Mouse (Mus musculus) embryonic facial prominence, embryonic 11.5 days (tissue): ENCODE measurements around the gene Eml2. TPM values are rescaled to one million over a fixed set of nuclear protein-coding genes. Genes with fewer than 3 reads are reported as not detected.
A peak's percentile ranks its signal among the peaks of the same experiment; 100 is the strongest.

Experiments used
- ATAC-seq: fragments of 200-750 bp; cut with Nextera tagmentation; replicated peaks from 2 replicates; pipeline ENCODE4 v1.8.0; 2017; ENCODE audit warnings: low read depth; ENCODE audit not compliant: insufficient number of reproducible peaks, low FRiP score, low TSS enrichment
- DNase-seq: peaks from one replicate; pipeline ENCODE4 v3.0.0-alpha.2; 2015; ENCODE audit warnings: low spot score
- H3K27ac ChIP-seq: fragments of 300-500 bp; sonication (generic); replicated peaks from 2 replicates; pipeline ENCODE4 v1.5.1; 2014; ENCODE audit warnings: mild to moderate bottlenecking, low read depth, low read length, control low read depth
- H3K27me3 ChIP-seq: fragments of 300-500 bp; sonication (generic); 2 replicates; pipeline ENCODE4 v1.6.1; 2014; ENCODE audit warnings: mild to moderate bottlenecking, low read length, moderate library complexity, mixed read lengths; ENCODE audit not compliant: control insufficient read depth, insufficient read depth
- H3K36me3 ChIP-seq: fragments of 300-500 bp; sonication (generic); replicated peaks from 2 replicates; pipeline ENCODE4 v1.6.1; 2014; ENCODE audit warnings: low read depth, mild to moderate bottlenecking, low read length, moderate library complexity, mixed read lengths; ENCODE audit not compliant: control insufficient read depth, insufficient read depth
- H3K4me1 ChIP-seq: fragments of 300-500 bp; sonication (generic); 2 replicates; pipeline ENCODE4 v1.6.1; 2014; ENCODE audit warnings: low read length, mixed read lengths; ENCODE audit not compliant: control insufficient read depth, insufficient read depth
- H3K4me2 ChIP-seq: fragments of 300-500 bp; sonication (generic); 2 replicates; pipeline ENCODE4 v1.6.1; 2014; ENCODE audit warnings: low read depth, mild to moderate bottlenecking, control low read depth, low read length, moderate library complexity
- H3K4me3 ChIP-seq: fragments of 300-500 bp; sonication (generic); 2 replicates; pipeline ENCODE4 v1.5.1; 2014; ENCODE audit warnings: low read depth, low read length, control low read depth
- H3K9ac ChIP-seq: fragments of 300-500 bp; sonication (generic); replicated peaks from 2 replicates; pipeline ENCODE4 v1.6.1; 2014; ENCODE audit warnings: mild to moderate bottlenecking, control low read depth, low read length
- H3K9me3 ChIP-seq: fragments of 300-500 bp; sonication (generic); replicated peaks from 2 replicates; pipeline ENCODE4 v1.6.1; 2016; ENCODE audit warnings: mild to moderate bottlenecking, low read length, inconsistent platforms, mixed read lengths; ENCODE audit not compliant: control insufficient read depth
- WGBS: fragments of 180-500 bp; shearing (Covaris S2); extraction: QIAGEN DNeasy Blood & Tissue Kit; methylation state at CpG from one replicate; pipeline ENCODE4 v1.1.7; 2014; 5-methylcytosine and 5-hydroxymethylcytosine counted together
- polyA plus RNA-seq: library from polyadenylated mRNA; unstranded; fragments of >200 nt; fragmentation: Nextera tagmentation; extraction: Ambion mirVana; gene quantifications from 2 replicates; pipeline ENCODE4 v1.2.1, GENCODE M21; 2014

The Eml2 gene
- polyA plus RNA-seq, 1 experiment from 2014 or later = 2.1 TPM

DNA sequence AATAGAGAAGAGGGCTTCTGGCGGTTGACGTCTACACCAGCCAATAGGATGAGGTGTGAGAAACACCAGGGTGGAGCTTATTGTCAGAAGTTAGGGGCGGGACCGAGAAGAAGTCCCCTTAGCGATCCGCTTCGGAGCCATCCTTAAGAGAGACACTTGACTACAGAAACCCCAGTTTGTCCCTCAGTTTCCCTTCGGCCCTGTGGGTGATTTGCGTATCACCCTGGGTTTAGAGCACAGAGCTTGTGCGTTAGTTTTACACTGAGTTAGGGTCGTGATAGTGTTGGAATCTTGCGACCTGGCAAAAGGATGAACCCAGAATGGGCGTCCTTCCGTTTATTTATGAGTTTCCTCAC lies 52.5 kb downstream of the Eml2 start:
- ATAC-seq = no peak
- Histone ChIP-seq H3K27ac (peak overlapping the region; percentile 41; the same call in 1 of the 2 replicates), H3K9me3 (no peaks in the 10 kb centered on the region), H3K36me3 (no peaks in the 10 kb centered on the region), H3K4me3 (peak overlapping the region; percentile 65), H3K4me1 (no peaks in the 10 kb centered on the region), H3K4me2 (peak overlapping the region; percentile 83), H3K27me3 (no peaks in the 10 kb centered on the region), H3K9ac (peak overlapping the region; percentile 73)
- WGBS = under 1% methylated on average over 14 of the region's 14 CpGs
- DNase-seq = no peak

DNA sequence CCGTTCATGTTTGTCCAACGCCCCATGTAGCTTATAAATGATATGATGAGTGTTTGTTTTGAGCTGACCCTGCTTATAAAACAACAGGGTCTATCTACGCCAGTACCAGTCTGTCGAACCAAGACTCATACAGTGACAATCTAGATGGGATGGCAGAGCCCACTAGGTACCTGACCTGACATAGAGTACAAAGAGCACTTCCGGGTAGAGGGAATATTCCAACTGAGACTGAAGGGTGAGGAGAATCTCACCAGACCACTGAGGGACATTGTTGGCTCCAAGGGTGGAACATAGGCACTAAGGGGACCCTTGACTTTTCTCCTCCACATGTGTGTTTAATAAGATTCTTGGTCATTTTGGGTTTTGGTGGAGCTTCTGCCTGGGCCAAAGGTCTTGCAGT lies 53.2 kb downstream of the Eml2 start:
- Histone ChIP-seq H3K36me3 (no peaks in the 10 kb centered on the region), H3K9ac (peak overlapping the region; percentile 73), H3K4me2 (peak overlapping the region; percentile 83), H3K27ac (peak overlapping the region; percentile 41; the same call in 1 of the 2 replicates), H3K4me1 (no peaks in the 10 kb centered on the region), H3K27me3 (no peaks in the 10 kb centered on the region), H3K9me3 (no peaks in the 10 kb centered on the region), H3K4me3 (peak overlapping the region; percentile 65)
- no peak for DNase-seq
- no peak for ATAC-seq
- 49% methylated on average over 5 of the region's 5 CpGs for WGBS

GRCm38 (mm10) chr7:19230041-19230580 lies 53.9 kb downstream of the Eml2 start:
- no peak for DNase-seq
- no peak overlapping the region for H3K27ac ChIP-seq
- no peaks in the 10 kb centered on the region for H3K36me3 ChIP-seq
- H3K4me2 ChIP-seq = no peak overlapping the region
- 100% methylated on average over 2 of the region's 2 CpGs for WGBS
- no peaks in the 10 kb centered on the region for H3K9me3 ChIP-seq
- no peaks in the 10 kb centered on the region for H3K27me3 ChIP-seq
- no peaks in the 10 kb centered on the region for H3K4me1 ChIP-seq
- 0 out of 2 replicates have a peak overlapping the region, but pooled peaks have one; percentile 22 for H3K9ac ChIP-seq
- H3K4me3 ChIP-seq = no peak overlapping the region
- ATAC-seq = no peak

- WGBS = 93% methylated on average over 5 of the region's 5 CpGs
- no peak for DNase-seq
- Histone ChIP-seq H3K4me3 (no peak overlapping the region), H3K4me2 (no peak overlapping the region), H3K27me3 (no peaks in the 10 kb centered on the region), H3K4me1 (no peaks in the 10 kb centered on the region), H3K9me3 (no peaks in the 10 kb centered on the region), H3K9ac (no peak overlapping the region), H3K27ac (no peak overlapping the region), H3K36me3 (no peaks in the 10 kb centered on the region)
- no peak for ATAC-seq
Measured at GRCm38 (mm10) chr7:19230899-19231298, 54.7 kb downstream of the Eml2 start.

- no peaks in the 10 kb centered on the region for H3K9me3 ChIP-seq
- 85% methylated on average over 3 of the region's 3 CpGs for WGBS
- H3K9ac ChIP-seq = no peak overlapping the region
- ATAC-seq (no peak), DNase-seq (no peak)
- no peak overlapping the region for H3K4me2 ChIP-seq
- H3K36me3 ChIP-seq = no peaks in the 10 kb centered on the region
- no peaks in the 10 kb centered on the region for H3K4me1 ChIP-seq
- H3K27me3 ChIP-seq = no peaks in the 10 kb centered on the region
- no peak overlapping the region for H3K4me3 ChIP-seq
- no peak overlapping the region for H3K27ac ChIP-seq
Measured at GRCm38 (mm10) chr7:19231849-19232248, 55.6 kb downstream of the Eml2 start.

DNA sequence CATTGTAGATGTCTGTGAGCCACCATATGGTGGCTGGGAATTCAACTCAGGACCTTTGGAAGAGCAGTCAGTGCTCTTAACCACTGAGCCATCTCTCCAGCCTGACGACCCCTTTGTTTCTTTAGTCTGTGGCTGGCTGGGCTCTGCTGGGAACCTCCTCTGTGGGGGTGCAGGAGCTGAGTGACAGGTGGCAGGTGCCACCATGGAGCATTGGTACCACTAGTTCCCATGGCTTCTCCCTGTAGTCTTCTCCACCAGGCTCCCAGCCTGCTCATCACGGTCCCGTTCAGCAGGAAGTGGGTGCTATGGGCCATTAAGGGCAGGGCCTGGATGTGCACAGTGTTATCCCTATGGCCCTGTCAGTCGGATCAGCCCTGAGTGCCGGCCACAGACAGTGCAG lies 58.4 kb downstream of the Eml2 start:
- DNase-seq = no peak
- 77% methylated on average over 5 of the region's 5 CpGs for WGBS
- Histone ChIP-seq H3K27me3 (no peaks in the 10 kb centered on the region), H3K4me1 (no peaks in the 10 kb centered on the region), H3K36me3 (no peaks in the 10 kb centered on the region), H3K9ac (no peak overlapping the region), H3K4me3 (no peak overlapping the region), H3K4me2 (no peak overlapping the region), H3K9me3 (no peaks in the 10 kb centered on the region), H3K27ac (no peak overlapping the region)
- ATAC-seq = no peak

DNA sequence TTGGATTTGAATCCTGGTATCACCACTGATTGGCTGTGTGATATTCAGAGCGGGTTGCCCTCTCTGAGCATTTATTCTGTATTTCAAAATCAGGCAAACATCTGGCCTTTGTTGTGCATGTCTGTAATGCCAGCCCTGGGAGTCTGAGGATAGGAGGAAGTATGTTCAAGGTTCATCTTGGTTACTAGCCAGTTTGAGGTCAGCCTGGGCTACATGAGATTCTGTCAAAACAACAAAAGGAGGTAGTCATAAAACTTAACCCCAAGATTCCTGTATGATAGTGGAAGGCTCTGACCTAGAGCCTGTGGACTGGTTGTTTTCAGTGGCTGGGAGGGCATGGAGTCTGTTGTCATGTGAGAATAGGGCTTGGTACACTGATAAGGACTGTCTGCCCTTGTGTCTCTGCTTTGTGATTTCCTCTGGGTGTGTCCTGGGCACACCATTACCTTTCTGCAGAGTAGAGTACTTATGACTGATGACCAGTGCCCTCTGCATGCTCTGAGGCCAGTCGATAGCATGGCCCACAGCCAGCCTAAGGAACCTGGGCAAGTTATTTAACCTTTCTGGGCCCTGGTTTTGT lies 59.0 kb downstream of the Eml2 start:
- no peaks in the 10 kb centered on the region for H3K27me3 ChIP-seq
- no peaks in the 10 kb centered on the region for H3K9me3 ChIP-seq
- no peaks in the 10 kb centered on the region for H3K4me1 ChIP-seq
- 92% methylated on average over 2 of the region's 2 CpGs for WGBS
- H3K4me3 ChIP-seq = no peak overlapping the region
- H3K4me2 ChIP-seq = no peak overlapping the region
- H3K27ac ChIP-seq = no peak overlapping the region
- DNase-seq (no peak), ATAC-seq (no peak)
- no peak overlapping the region; the same call in 1 of the 2 replicates for H3K9ac ChIP-seq
- no peaks in the 10 kb centered on the region for H3K36me3 ChIP-seq

- ATAC-seq = no peak
- DNase-seq = no peak
- Histone ChIP-seq H3K36me3 (no peaks in the 10 kb centered on the region), H3K4me3 (no peak overlapping the region), H3K9ac (no peak overlapping the region), H3K9me3 (no peaks in the 10 kb centered on the region), H3K27ac (no peak overlapping the region), H3K4me2 (no peak overlapping the region), H3K4me1 (no peaks in the 10 kb centered on the region), H3K27me3 (no peaks in the 10 kb centered on the region)
- WGBS = 81% methylated on average over 2 of the region's 2 CpGs
Measured at GRCm38 (mm10) chr7:19236411-19236810, 60.2 kb downstream of the Eml2 start.
